Mouse (Mus musculus) liver, embryonic 11.5 days (tissue): ENCODE measurements around the gene Dapk1. TPM values are rescaled to one million over a fixed set of nuclear protein-coding genes. Genes with fewer than 3 reads are reported as not detected.

Experiments used
- ATAC-seq: fragments of 200-750 bp; cut with Nextera tagmentation; replicated peaks from 2 replicates; pipeline ENCODE4 v1.8.0; 2017; ENCODE audit warnings: moderate number of reproducible peaks, mild to moderate bottlenecking, moderate TSS enrichment, moderate library complexity; ENCODE audit not compliant: low FRiP score
- DNase-seq: peaks from one replicate; pipeline ENCODE4 v3.0.0-alpha.2; 2017; ENCODE audit warnings: low spot score
- H3K27ac ChIP-seq: fragments of 300-500 bp; sonication (generic); 2 replicates; pipeline ENCODE4 v1.5.1; 2014; ENCODE audit warnings: mild to moderate bottlenecking, low read depth, low read length, control low read depth
- H3K27me3 ChIP-seq: fragments of 300-500 bp; sonication (generic); replicated peaks from 2 replicates; pipeline ENCODE4 v1.6.1; 2014; ENCODE audit warnings: low read length, mixed read lengths; ENCODE audit not compliant: control insufficient read depth, insufficient read depth
- H3K36me3 ChIP-seq: fragments of 300-500 bp; sonication (generic); 2 replicates; pipeline ENCODE4 v1.6.1; 2014; ENCODE audit warnings: mild to moderate bottlenecking, low read length, moderate library complexity, mixed read lengths; ENCODE audit not compliant: control insufficient read depth, insufficient read depth
- H3K4me1 ChIP-seq: fragments of 300-500 bp; sonication (generic); replicated peaks from 2 replicates; pipeline ENCODE4 v1.6.1; 2014; ENCODE audit warnings: low read length, mixed read lengths; ENCODE audit not compliant: control insufficient read depth, insufficient read depth
- H3K4me2 ChIP-seq: fragments of 300-500 bp; sonication (generic); 2 replicates; pipeline ENCODE4 v1.6.1; 2014; ENCODE audit warnings: mild to moderate bottlenecking, control low read depth, moderate library complexity
- H3K4me3 ChIP-seq: fragments of 300-500 bp; sonication (generic); 2 replicates; pipeline ENCODE4 v1.5.1; 2014; ENCODE audit warnings: low read depth, low read length, control low read depth
- H3K9ac ChIP-seq: fragments of 300-500 bp; sonication (generic); 2 replicates; pipeline ENCODE4 v1.6.1; 2014; ENCODE audit warnings: low read depth, low read length, control low read depth
- H3K9me3 ChIP-seq: fragments of 300-500 bp; sonication (generic); 2 replicates; pipeline ENCODE4 v1.6.1; 2016; ENCODE audit warnings: low read length, inconsistent platforms, mixed read lengths; ENCODE audit not compliant: control insufficient read depth
- WGBS: fragments of 180-500 bp; shearing (Covaris S2); extraction: QIAGEN DNeasy Blood & Tissue Kit; methylation state at CpG from one replicate; pipeline ENCODE4 v1.1.7; 2014; 5-methylcytosine and 5-hydroxymethylcytosine counted together
- polyA plus RNA-seq: library from polyadenylated mRNA; unstranded; fragments of >200 nt; fragmentation: Nextera tagmentation; extraction: Ambion mirVana; gene quantifications from 2 replicates; pipeline ENCODE4 v1.2.1, GENCODE M21; 2014

Dapk1 gene
- polyA plus RNA-seq, 1 experiment from 2014 or later: 16.4 TPM

GRCm38 (mm10) chr13:60672882-60673675 is 71.3 kb downstream of the Dapk1 start:
- DNase-seq (peak; percentile 47), ATAC-seq (peak; percentile 90)
- H3K9ac ChIP-seq: peak overlapping the region; percentile 55
- H3K27ac ChIP-seq: peak overlapping the region; percentile 58; the same call in 1 of the 2 replicates
- peaks cover 61% of the 10 kb centered on the region for H3K4me1 ChIP-seq
- WGBS: 36% methylated on average over 11 of the region's 11 CpGs
- peak overlapping the region; percentile 21; the same call in 1 of the 2 replicates for H3K4me3 ChIP-seq
- no peaks in the 10 kb centered on the region for H3K27me3 ChIP-seq
- H3K36me3 ChIP-seq: peaks cover 4% of the 10 kb centered on the region; the same call in 1 of the 2 replicates
- H3K4me2 ChIP-seq: peak overlapping the region; percentile 60
- no peaks in the 10 kb centered on the region for H3K9me3 ChIP-seq

GRCm38 (mm10) chr13:60674301-60674700 is 72.6 kb downstream of the Dapk1 start:
- 7% methylated on average over 2 of the region's 2 CpGs for WGBS
- ATAC-seq: no peak; the same call in 1 of the 2 replicates
- 0 out of 2 replicates have a peak overlapping the region, but pooled peaks have one; percentile 30 for H3K9ac ChIP-seq
- H3K4me3 ChIP-seq: no peak overlapping the region
- no peak for DNase-seq
- no peaks in the 10 kb centered on the region for H3K9me3 ChIP-seq
- H3K27me3 ChIP-seq: no peaks in the 10 kb centered on the region
- peaks cover 61% of the 10 kb centered on the region for H3K4me1 ChIP-seq
- H3K4me2 ChIP-seq: peak overlapping the region; percentile 30
- H3K36me3 ChIP-seq: peaks cover 4% of the 10 kb centered on the region; the same call in 1 of the 2 replicates
- H3K27ac ChIP-seq: peak overlapping the region; percentile 58

GRCm38 (mm10) chr13:60674911-60675310 is 73.2 kb downstream of the Dapk1 start:
- Histone ChIP-seq H3K27me3 (no peaks in the 10 kb centered on the region), H3K27ac (peak overlapping the region; percentile 58), H3K36me3 (peaks cover 4% of the 10 kb centered on the region; the same call in 1 of the 2 replicates), H3K4me3 (no peak overlapping the region), H3K9me3 (no peaks in the 10 kb centered on the region), H3K4me2 (peak overlapping the region; percentile 30; the same call in 1 of the 2 replicates), H3K4me1 (peaks cover 60% of the 10 kb centered on the region), H3K9ac (no peak overlapping the region)
- ATAC-seq (no peak; the same call in 1 of the 2 replicates), DNase-seq (no peak)
- 36% methylated on average over 9 of the region's 9 CpGs for WGBS

GRCm38 (mm10) chr13:60675416-60675815 is 73.7 kb downstream of the Dapk1 start:
- DNase-seq (no peak), ATAC-seq (no peak)
- Histone ChIP-seq H3K36me3 (peaks cover 4% of the 10 kb centered on the region; the same call in 1 of the 2 replicates), H3K9me3 (no peaks in the 10 kb centered on the region), H3K9ac (no peak overlapping the region), H3K27ac (peak overlapping the region; percentile 15), H3K4me1 (peaks cover 55% of the 10 kb centered on the region), H3K27me3 (no peaks in the 10 kb centered on the region), H3K4me3 (no peak overlapping the region), H3K4me2 (no peak overlapping the region)
- WGBS: 60% methylated on average over 4 of the region's 4 CpGs

GRCm38 (mm10) chr13:60678912-60679311 is 77.2 kb downstream of the Dapk1 start:
- DNase-seq (no peak), ATAC-seq (no peak)
- peaks cover 33% of the 10 kb centered on the region for H3K4me1 ChIP-seq
- H3K27me3 ChIP-seq: no peaks in the 10 kb centered on the region
- H3K4me3 ChIP-seq: no peak overlapping the region
- no peaks in the 10 kb centered on the region for H3K9me3 ChIP-seq
- H3K4me2 ChIP-seq: no peak overlapping the region
- H3K9ac ChIP-seq: no peak overlapping the region
- no peak overlapping the region for H3K27ac ChIP-seq
- WGBS: 70% methylated on average over 6 of the region's 6 CpGs
- H3K36me3 ChIP-seq: peaks cover 4% of the 10 kb centered on the region; the same call in 1 of the 2 replicates

GRCm38 (mm10) chr13:60682714-60683695 is 81.3 kb downstream of the Dapk1 start:
- WGBS: 74% methylated on average over 15 of the region's 15 CpGs
- peaks cover 30% of the 10 kb centered on the region for H3K4me1 ChIP-seq

GRCm38 (mm10) chr13:60684050-60684760 is 82.5 kb downstream of the Dapk1 start:
- ATAC-seq (0 out of 2 replicates have a peak, but pooled peaks have one; percentile 34), DNase-seq (no peak)
- H3K4me2 ChIP-seq: no peak overlapping the region
- peak overlapping the region; percentile 10 for H3K27ac ChIP-seq
- H3K36me3 ChIP-seq: no peaks in the 10 kb centered on the region; the same call in 1 of the 2 replicates
- WGBS: 64% methylated on average over 10 of the region's 10 CpGs
- no peak overlapping the region; the same call in 1 of the 2 replicates for H3K9ac ChIP-seq
- peaks cover 30% of the 10 kb centered on the region for H3K4me1 ChIP-seq
- H3K27me3 ChIP-seq: no peaks in the 10 kb centered on the region
- H3K9me3 ChIP-seq: no peaks in the 10 kb centered on the region
- no peak overlapping the region for H3K4me3 ChIP-seq

More at GRCm38 (mm10) chr13:60682714-60683695, 81.3 kb downstream of the Dapk1 start:
- no peaks in the 10 kb centered on the region; the same call in 1 of the 2 replicates for H3K36me3 ChIP-seq
- no peak overlapping the region for H3K4me3 ChIP-seq
- DNase-seq: no peak
- no peaks in the 10 kb centered on the region for H3K9me3 ChIP-seq
- H3K4me2 ChIP-seq: no peak overlapping the region
- H3K27ac ChIP-seq: no peak overlapping the region; the same call in 1 of the 2 replicates
- no peak for ATAC-seq
- no peak overlapping the region for H3K9ac ChIP-seq
- no peaks in the 10 kb centered on the region for H3K27me3 ChIP-seq
